Mouse (Mus musculus) macrophage (primary cell): Measurements from ENCODE around the gene Ppp4r3b. TPM values are rescaled to one million over a fixed set of nuclear protein-coding genes. Genes with fewer than 3 reads are reported as not detected.

Experiments used
- H3K27ac ChIP-seq: fragments of 350-480 bp; formaldehyde crosslinking; 2 replicates; pipeline ENCODE4 v1.9.0; 2021
- H3K36me3 ChIP-seq: fragments of 350-480 bp; formaldehyde crosslinking; 2 replicates; pipeline ENCODE4 v1.9.0; 2021; ENCODE audit errors: inconsistent target
- H3K4me3 ChIP-seq: fragments of 350-480 bp; formaldehyde crosslinking; 2 replicates; pipeline ENCODE4 v1.9.0; 2021; ENCODE audit errors: inconsistent target
- H3K79me2 ChIP-seq: fragments of 350-480 bp; formaldehyde crosslinking; 2 replicates; pipeline ENCODE4 v1.9.0; 2021; ENCODE audit errors: inconsistent target
- WGBS: methylation state at CpG from one replicate; pipeline ENCODE4 v1.1.7; 2026; ENCODE audit warnings: inconsistent platforms; ENCODE audit not compliant: missing documents; 5-methylcytosine and 5-hydroxymethylcytosine counted together
- polyA plus RNA-seq: library from polyadenylated mRNA; stranded (reverse); fragments of 250-400 nt; gene quantifications from 3 replicates; pipeline ENCODE4 v1.2.4, GENCODE M21; 2018; ENCODE audit warnings: inconsistent platforms

Ppp4r3b gene
- polyA plus RNA-seq, 1 experiment from 2014 or later: 42.1 TPM

- peaks cover 52% of the 10 kb centered on the region for H3K36me3 ChIP-seq
- no peak overlapping the region for H3K27ac ChIP-seq
- H3K79me2 ChIP-seq: no peaks in the 10 kb centered on the region
- 93% methylated on average over 5 of the region's 5 CpGs for WGBS
- H3K4me3 ChIP-seq: no peak overlapping the region
These were observed 31.0 kb downstream of the Ppp4r3b start for GRCm38 (mm10) chr11:29203653-29204052.

GRCm38 (mm10) chr11:29209774-29210173 is 37.1 kb downstream of the Ppp4r3b start:
- Histone ChIP-seq H3K36me3 (peaks cover 69% of the 10 kb centered on the region), H3K27ac (no peak overlapping the region), H3K4me3 (no peak overlapping the region), H3K79me2 (no peaks in the 10 kb centered on the region)
- WGBS: 96% methylated on average over 2 of the region's 2 CpGs

GRCm38 (mm10) chr11:29216196-29216595 is 43.5 kb downstream of the Ppp4r3b start:
- Histone ChIP-seq H3K27ac (no peak overlapping the region), H3K79me2 (no peaks in the 10 kb centered on the region), H3K4me3 (no peak overlapping the region), H3K36me3 (peaks cover 78% of the 10 kb centered on the region)
- WGBS: 92% methylated on average over 2 of the region's 2 CpGs

GRCm38 (mm10) chr11:29219055-29219454 is 46.4 kb downstream of the Ppp4r3b start:
- Histone ChIP-seq H3K27ac (no peak overlapping the region), H3K4me3 (no peak overlapping the region), H3K36me3 (peaks cover 81% of the 10 kb centered on the region), H3K79me2 (no peaks in the 10 kb centered on the region)

- H3K79me2 ChIP-seq: no peaks in the 10 kb centered on the region
- 97% methylated on average over 5 of the region's 5 CpGs for WGBS
- peaks cover 64% of the 10 kb centered on the region; the same call in 1 of the 2 replicates for H3K36me3 ChIP-seq
- H3K4me3 ChIP-seq: no peak overlapping the region
- H3K27ac ChIP-seq: no peak overlapping the region
These were observed 49.6 kb downstream of the Ppp4r3b start for GRCm38 (mm10) chr11:29222310-29222709.

GRCm38 (mm10) chr11:29224754-29225153 is 52.1 kb downstream of the Ppp4r3b start:
- no peak overlapping the region for H3K4me3 ChIP-seq
- WGBS: 96% methylated on average over 2 of the region's 2 CpGs
- no peaks in the 10 kb centered on the region for H3K79me2 ChIP-seq
- H3K27ac ChIP-seq: no peak overlapping the region
- H3K36me3 ChIP-seq: peaks cover 63% of the 10 kb centered on the region

- H3K79me2 ChIP-seq: no peaks in the 10 kb centered on the region
- H3K4me3 ChIP-seq: no peak overlapping the region
- no peak overlapping the region for H3K27ac ChIP-seq
- WGBS: 89% methylated on average over 2 of the region's 2 CpGs
- peaks cover 29% of the 10 kb centered on the region for H3K36me3 ChIP-seq
These were observed 56.3 kb downstream of the Ppp4r3b start for GRCm38 (mm10) chr11:29228957-29229356.

GRCm38 (mm10) chr11:29233569-29233968 is 60.9 kb downstream of the Ppp4r3b start:
- Histone ChIP-seq H3K4me3 (no peak overlapping the region), H3K27ac (no peak overlapping the region), H3K79me2 (no peaks in the 10 kb centered on the region), H3K36me3 (peaks cover 10% of the 10 kb centered on the region)
- WGBS: 94% methylated on average over 1 of the region's 1 CpGs

- H3K79me2 ChIP-seq: no peaks in the 10 kb centered on the region
These were observed 64.7 kb downstream of the Ppp4r3b start for GRCm38 (mm10) chr11:29237364-29237763.

GRCm38 (mm10) chr11:29238047-29238446 is 65.4 kb downstream of the Ppp4r3b start:
- H3K27ac ChIP-seq: no peak overlapping the region
- H3K36me3 ChIP-seq: 0 out of 2 replicates have a peak, but pooled peaks cover 3% of the 10 kb centered on the region
- H3K79me2 ChIP-seq: no peaks in the 10 kb centered on the region
- no peak overlapping the region for H3K4me3 ChIP-seq

More at GRCm38 (mm10) chr11:29237364-29237763, 64.7 kb downstream of the Ppp4r3b start:
- Histone ChIP-seq H3K27ac (no peak overlapping the region), H3K4me3 (no peak overlapping the region), H3K36me3 (0 out of 2 replicates have a peak, but pooled peaks cover 2% of the 10 kb centered on the region)

GRCm38 (mm10) chr11:29238551-29238950 is 65.9 kb downstream of the Ppp4r3b start:
- 93% methylated on average over 3 of the region's 3 CpGs for WGBS
- H3K79me2 ChIP-seq: no peaks in the 10 kb centered on the region
- no peak overlapping the region for H3K27ac ChIP-seq
- 0 out of 2 replicates have a peak, but pooled peaks cover 3% of the 10 kb centered on the region for H3K36me3 ChIP-seq
- H3K4me3 ChIP-seq: no peak overlapping the region

GRCm38 (mm10) chr11:29239353-29239752 is 66.7 kb downstream of the Ppp4r3b start:
- Histone ChIP-seq H3K27ac (no peak overlapping the region), H3K4me3 (no peak overlapping the region), H3K36me3 (0 out of 2 replicates have a peak, but pooled peaks cover 3% of the 10 kb centered on the region), H3K79me2 (no peaks in the 10 kb centered on the region)
- whole genome bisulfite sequencing: 100% methylated on average over 1 of the region's 1 CpGs

- H3K4me3 ChIP-seq: no peak overlapping the region
- H3K27ac ChIP-seq: no peak overlapping the region
- WGBS: 93% methylated on average over 4 of the region's 4 CpGs
- H3K79me2 ChIP-seq: no peaks in the 10 kb centered on the region
- H3K36me3 ChIP-seq: 0 out of 2 replicates have a peak, but pooled peaks cover 3% of the 10 kb centered on the region
These were observed 69.3 kb downstream of the Ppp4r3b start for GRCm38 (mm10) chr11:29241961-29242360.

GRCm38 (mm10) chr11:29245988-29246387 is 73.3 kb downstream of the Ppp4r3b start:
- peak overlapping the region; percentile 75; the same call in 1 of the 2 replicates for H3K4me3 ChIP-seq
- 0 out of 2 replicates have a peak, but pooled peaks cover 3% of the 10 kb centered on the region for H3K36me3 ChIP-seq
- H3K79me2 ChIP-seq: no peaks in the 10 kb centered on the region
- 75% methylated on average over 4 of the region's 4 CpGs for WGBS
- H3K27ac ChIP-seq: no peak overlapping the region

GRCm38 (mm10) chr11:29246883-29247650 is 74.4 kb downstream of the Ppp4r3b start, which contains the start of gene Cfap36:
Gene Cfap36, minus strand, starts transcription at chr11:29247409.
- H3K27ac ChIP-seq: no peak within 1 kb of the TSS
- peak within 1 kb of the TSS; percentile 75 for H3K4me3 ChIP-seq
- 0 out of 2 replicates have a peak, but pooled peaks cover 3% of the 10 kb centered on the region for H3K36me3 ChIP-seq
- WGBS: under 1% methylated on average over 53 of the region's 53 CpGs
- no peaks in the 10 kb centered on the region for H3K79me2 ChIP-seq
